ENCODE assay signal across 8 mouse cellular contexts in genomic region chr1:152678451-152678850, GRCm38 (mm10).
DNase-seq lines count a peak whose midpoint lies in the region; TF ChIP-seq lines count a peak whose summit lies in the region.

No protein-coding gene starts in this region.

- intact Hi-C loops in left cerebral cortex, postnatal 25 days (cut with DNase I) = no loop called here

- peak; percentile 35 for DNase-seq in gastrocnemius, adult 18-20 months (ENCODE audit: low spot score)
- DNase-seq in gastrocnemius, postnatal 25 days = no peak
- DNase-seq in kidney, adult 2 months = peak; percentile 50
- peak; percentile 6 for DNase-seq in spleen, adult 12 weeks (ENCODE audit: low spot score)
- no peak for DNase-seq in embryo, embryonic 11 days
- no peak for DNase-seq in right cerebral cortex, postnatal 25 days
- DNase-seq in left cerebral cortex, postnatal 25 days (ENCODE audit: low spot score in 2 of 2) = no peak

- no peak for TF ChIP-seq POLR2A in ES-Bruce4 (IDR thresholded peaks at IDR 0.05; ENCODE audit: insufficient read depth, low read length)
- no peak for TF ChIP-seq POLR2A in kidney, adult 2 months (IDR thresholded peaks at IDR 0.05; ENCODE audit: low read depth, low read length)

- H3K9ac ChIP-seq in ES-Bruce4 (ENCODE audit: low read depth, poor library complexity, severe bottlenecking) = no peak overlapping the region

- TF ChIP-seq CTCF in ES-Bruce4 (IDR thresholded peaks at IDR 0.05; ENCODE audit: low read depth, low read length) = peak; percentile 68
- peak; percentile 57 for TF ChIP-seq CTCF in kidney, adult 2 months (conservative IDR thresholded peaks at IDR 0.05; ENCODE audit: insufficient read depth, insufficient read length, low read depth, low read length)

- no peaks in the 10 kb centered on the region for H3K36me3 ChIP-seq in ES-Bruce4 (ENCODE audit: control insufficient read depth, insufficient read depth, low read length, poor library complexity, severe bottlenecking)
- no peaks in the 10 kb centered on the region for H3K36me3 ChIP-seq in kidney, adult 2 months (ENCODE audit: control insufficient read depth, insufficient read depth, low read length)

- H3K4me3 ChIP-seq in ES-Bruce4 (ENCODE audit: low read depth, low read length) = no peak overlapping the region
- H3K4me3 ChIP-seq in kidney, adult 2 months (ENCODE audit: insufficient read depth, low read depth, low read length) = no peak overlapping the region

- no peaks in the 10 kb centered on the region for H3K9me3 ChIP-seq in ES-Bruce4 (replicated peaks; ENCODE audit: control insufficient read depth, insufficient read depth, low read length, poor library complexity, severe bottlenecking)

- H3K27me3 ChIP-seq in ES-Bruce4 (ENCODE audit: control insufficient read depth, insufficient read depth, low read length, poor library complexity, severe bottlenecking) = no peaks in the 10 kb centered on the region
- H3K27me3 ChIP-seq in kidney, adult 2 months (replicated peaks; ENCODE audit: control insufficient read depth, insufficient read depth, low read length) = no peaks in the 10 kb centered on the region

- TF ChIP-seq EP300 in ES-Bruce4 (IDR thresholded peaks at IDR 0.05; ENCODE audit: insufficient read depth, low read depth, low read length) = no peak

- H3K4me1 ChIP-seq in ES-Bruce4 (ENCODE audit: control insufficient read depth, insufficient read depth, low read length) = no peaks in the 10 kb centered on the region
- H3K4me1 ChIP-seq in kidney, adult 2 months (ENCODE audit: control insufficient read depth, insufficient read depth, low read length) = peaks cover 16% of the 10 kb centered on the region

- no peak overlapping the region for H3K27ac ChIP-seq in ES-Bruce4 (ENCODE audit: insufficient read depth, low read length)
- H3K27ac ChIP-seq in kidney, adult 2 months (ENCODE audit: insufficient read depth, low read depth, low read length) = 0 out of 2 replicates have a peak overlapping the region, but pooled peaks have one; percentile 61

- 49% methylated on average over 5 of the region's 5 CpGs for WGBS in kidney, adult 2 months

Comparison
In these comparisons a context has a peak if more than half of its experiments do, and no peak if none do; other contexts are left out.
1. DNase-seq: peak in gastrocnemius, adult 18-20 months (single experiment), kidney, adult 2 months (single experiment) and spleen, adult 12 weeks (single experiment); none in gastrocnemius, postnatal 25 days (single experiment), embryo, embryonic 11 days (single experiment), right cerebral cortex, postnatal 25 days (single experiment) and left cerebral cortex, postnatal 25 days (0 of 2).